Comparison of ENCODE assay signal across 8 mouse cellular contexts in genomic region chr7:6171444-6172005, GRCm38 (mm10). TPM values are rescaled to one million over a fixed set of nuclear protein-coding genes. Genes with fewer than 3 reads are reported as not detected.
DNase-seq lines count a peak whose midpoint lies in the region; ATAC-seq and TF ChIP-seq lines count a peak whose summit lies in the region.

No protein-coding gene starts in this region.

- peak overlapping the region; percentile 97 for H3K4me2 ChIP-seq in heart, embryonic 13.5 days
- peak overlapping the region; percentile 84 for H3K4me2 ChIP-seq in kidney, postnatal 0 days (ENCODE audit: low read length)
- peak overlapping the region; percentile 89 for H3K4me2 ChIP-seq in liver, embryonic 13.5 days
- H3K4me2 ChIP-seq in myocyte (ENCODE audit: low read depth) = peak overlapping the region; percentile 100

- peak overlapping the region; percentile 25; the same call in 1 of the 2 replicates for H3K27ac ChIP-seq in embryonic fibroblast, embryonic 13.5 days (ENCODE audit: insufficient read depth, low read length)
- H3K27ac ChIP-seq in heart, embryonic 13.5 days (replicated peaks) = peak overlapping the region; percentile 80
- peak overlapping the region; percentile 87 for H3K27ac ChIP-seq in kidney, postnatal 0 days
- H3K27ac ChIP-seq in liver, embryonic 13.5 days = peak overlapping the region; percentile 72

- peak overlapping the region; percentile 48 for H3K4me3 ChIP-seq in embryonic fibroblast, embryonic 13.5 days (ENCODE audit: insufficient read depth, low read length)
- peak overlapping the region; percentile 79 for H3K4me3 ChIP-seq in heart, embryonic 13.5 days
- H3K4me3 ChIP-seq in kidney, postnatal 0 days (replicated peaks; ENCODE audit: low read depth, low read length) = peak overlapping the region; percentile 69
- H3K4me3 ChIP-seq in liver, embryonic 13.5 days (replicated peaks) = peak overlapping the region; percentile 73
- peak overlapping the region; percentile 70 for H3K4me3 ChIP-seq in myocyte

- peaks cover 5% of the 10 kb centered on the region for H3K79me2 ChIP-seq in myocyte (ENCODE audit: control insufficient read depth, insufficient read depth)

- TF ChIP-seq POLR2A in embryonic fibroblast, embryonic 13.5 days (IDR thresholded peaks at IDR 0.05; ENCODE audit: low read depth, low read length) = peak; percentile 62
- TF ChIP-seq POLR2A in myocyte (IDR thresholded peaks at IDR 0.05; ENCODE audit: insufficient read length, low read depth) = peak; percentile 37

- no peaks in the 10 kb centered on the region for H3K27me3 ChIP-seq in heart, embryonic 13.5 days (replicated peaks)
- no peaks in the 10 kb centered on the region for H3K27me3 ChIP-seq in kidney, postnatal 0 days (ENCODE audit: insufficient read depth, low read length)
- H3K27me3 ChIP-seq in liver, embryonic 13.5 days = no peaks in the 10 kb centered on the region
- no peaks in the 10 kb centered on the region for H3K27me3 ChIP-seq in myocyte (ENCODE audit: control insufficient read depth, insufficient read depth, insufficient read length)
- no peaks in the 10 kb centered on the region for H3K27me3 ChIP-seq in splenic B cell, adult 2 months (ENCODE audit: control insufficient read depth, insufficient read depth, low read length, poor library complexity, severe bottlenecking)

- under 1% methylated on average over 24 of the region's 24 CpGs for WGBS in heart, embryonic 13.5 days
- WGBS in kidney, postnatal 0 days = under 1% methylated on average over 24 of the region's 24 CpGs
- WGBS in liver, embryonic 13.5 days (ENCODE audit: insufficient replicate concordance) = under 1% methylated on average over 24 of the region's 24 CpGs

- H3ac ChIP-seq in myocyte (ENCODE audit: control insufficient read depth, insufficient read length) = peak overlapping the region; percentile 56

- peak; percentile 86 for DNase-seq in CD4-positive, CD25-positive, alpha-beta regulatory T cell, adult 2 months (ENCODE audit: low read depth, low spot score)
- peak; percentile 86 for DNase-seq in brain, adult 2 months (ENCODE audit: low read depth, low spot score)
- DNase-seq in kidney, postnatal 0 days (ENCODE audit: low spot score) = peak; percentile 80
- DNase-seq in liver, embryonic 13.5 days = peak; percentile 52
- peak; percentile 82 for DNase-seq in splenic B cell, adult 2 months (ENCODE audit: low read depth, low spot score)

- no peaks in the 10 kb centered on the region for H3K9me3 ChIP-seq in heart, embryonic 13.5 days
- H3K9me3 ChIP-seq in kidney, postnatal 0 days (replicated peaks; ENCODE audit: low read length) = no peaks in the 10 kb centered on the region
- no peaks in the 10 kb centered on the region for H3K9me3 ChIP-seq in liver, embryonic 13.5 days (replicated peaks)

- TF ChIP-seq CTCF in embryonic fibroblast, embryonic 13.5 days (IDR thresholded peaks at IDR 0.05; ENCODE audit: borderline replicate concordance, insufficient read depth, low read length) = peak; percentile 22; the same call in 1 of the 2 replicates
- TF ChIP-seq CTCF in kidney, postnatal 0 days (IDR thresholded peaks at IDR 0.05; ENCODE audit: low read depth) = peak; percentile 67

- peaks cover 12% of the 10 kb centered on the region for H3K36me3 ChIP-seq in heart, embryonic 13.5 days
- H3K36me3 ChIP-seq in kidney, postnatal 0 days (ENCODE audit: insufficient read depth, low read length) = 0 out of 2 replicates have a peak, but pooled peaks cover 2% of the 10 kb centered on the region
- peaks cover 7% of the 10 kb centered on the region; the same call in 1 of the 2 replicates for H3K36me3 ChIP-seq in liver, embryonic 13.5 days
- no peaks in the 10 kb centered on the region for H3K36me3 ChIP-seq in myocyte (ENCODE audit: control insufficient read depth, insufficient read depth)
- no peaks in the 10 kb centered on the region for H3K36me3 ChIP-seq in splenic B cell, adult 2 months (ENCODE audit: control insufficient read depth, insufficient read depth, low read length, poor library complexity, severe bottlenecking)

- H3K9ac ChIP-seq in heart, embryonic 13.5 days = peak overlapping the region; percentile 89
- peak overlapping the region; percentile 55 for H3K9ac ChIP-seq in kidney, postnatal 0 days (ENCODE audit: low read depth, low read length)
- peak overlapping the region; percentile 84 for H3K9ac ChIP-seq in liver, embryonic 13.5 days

- ATAC-seq in heart, embryonic 13.5 days (ENCODE audit: extremely low read depth, insufficient number of reproducible peaks, low FRiP score, low TSS enrichment) = no peak; the same call in 1 of the 2 replicates
- peak; percentile 44 for ATAC-seq in kidney, postnatal 0 days (replicated peaks; ENCODE audit: low FRiP score, low read depth)
- peak; percentile 36 for ATAC-seq in liver, embryonic 13.5 days (ENCODE audit: low read depth)

- H3K4me1 ChIP-seq in embryonic fibroblast, embryonic 13.5 days (ENCODE audit: control insufficient read depth, insufficient read depth, low read length) = no peaks in the 10 kb centered on the region
- peaks cover 24% of the 10 kb centered on the region for H3K4me1 ChIP-seq in heart, embryonic 13.5 days
- peaks cover 5% of the 10 kb centered on the region; the same call in 1 of the 2 replicates for H3K4me1 ChIP-seq in kidney, postnatal 0 days (replicated peaks; ENCODE audit: insufficient read depth, low read length)
- H3K4me1 ChIP-seq in liver, embryonic 13.5 days (replicated peaks) = peaks cover 49% of the 10 kb centered on the region

TF ChIP-seq in myocyte, 11 proteins besides CTCF, POLR2A, EP300 and RAD21:
- peak; percentile 34 for TF ChIP-seq POLR2AphosphoS2 (IDR thresholded peaks at IDR 0.05; ENCODE audit: insufficient read length, low read depth)
- no peak for TF ChIP-seq SRF (IDR thresholded peaks at IDR 0.05; ENCODE audit: control insufficient read depth, insufficient read length, low read depth)
- TF ChIP-seq MAX (IDR thresholded peaks at IDR 0.05; ENCODE audit: low read depth) = peak; percentile 67

RNA-seq across cellular contexts. Expression of gene Zfp444, which starts 0.5 kb away (rescaled TPM):
- polyA plus RNA-seq in embryonic fibroblast, embryonic 13.5 days (2011; ENCODE audit: insufficient read length, low read depth, missing spikeins) = 15.2 and 20.9 TPM in 2 replicates
- 26.8 and 34.0 TPM in 2 replicates for polyA plus RNA-seq in heart, embryonic 13.5 days (2015; fragmentation: Nextera tagmentation; extraction: Ambion mirVana)
- polyA plus RNA-seq in kidney, postnatal 0 days (2015; fragmentation: Nextera tagmentation; extraction: Ambion mirVana) = 66.2 and 66.3 TPM in 2 replicates
- 19.6 and 21.0 TPM in 2 replicates for polyA plus RNA-seq in liver, embryonic 13.5 days (2015; fragmentation: Nextera tagmentation; extraction: Ambion mirVana)
- polyA plus RNA-seq in myocyte (2012; fragmentation: generic; extraction: Trizol) = 29.2 TPM

RNA-seq across cellular contexts. Expression of gene Zfp787, which starts 15.7 kb away (rescaled TPM):
- 14.2 and 19.0 TPM in 2 replicates for polyA plus RNA-seq in embryonic fibroblast, embryonic 13.5 days (2011; ENCODE audit: insufficient read length, low read depth, missing spikeins)
- polyA plus RNA-seq in heart, embryonic 13.5 days (2015; fragmentation: Nextera tagmentation; extraction: Ambion mirVana) = 19.1 and 20.0 TPM in 2 replicates
- 60.1 and 72.0 TPM in 2 replicates for polyA plus RNA-seq in kidney, postnatal 0 days (2015; fragmentation: Nextera tagmentation; extraction: Ambion mirVana)
- polyA plus RNA-seq in liver, embryonic 13.5 days (2015; fragmentation: Nextera tagmentation; extraction: Ambion mirVana) = 9.9 and 12.0 TPM in 2 replicates
- 46.6 TPM for polyA plus RNA-seq in myocyte (2012; fragmentation: generic; extraction: Trizol)

RNA-seq across cellular contexts. Expression of gene Galp, which starts 25.4 kb away (rescaled TPM):
- polyA plus RNA-seq in embryonic fibroblast, embryonic 13.5 days (2011; ENCODE audit: insufficient read length, low read depth, missing spikeins) = not detected in 2 replicates
- not detected in 2 replicates for polyA plus RNA-seq in heart, embryonic 13.5 days (2015; fragmentation: Nextera tagmentation; extraction: Ambion mirVana)
- polyA plus RNA-seq in kidney, postnatal 0 days (2015; fragmentation: Nextera tagmentation; extraction: Ambion mirVana) = not detected in 2 replicates
- polyA plus RNA-seq in liver, embryonic 13.5 days (2015; fragmentation: Nextera tagmentation; extraction: Ambion mirVana) = not detected in 2 replicates
- not detected for polyA plus RNA-seq in myocyte (2012; fragmentation: generic; extraction: Trizol)

RNA-seq across cellular contexts. Expression of gene Zscan5b, which starts 50.6 kb away (rescaled TPM):
- not detected in 2 replicates for polyA plus RNA-seq in embryonic fibroblast, embryonic 13.5 days (2011; ENCODE audit: insufficient read length, low read depth, missing spikeins)
- not detected in 2 replicates for polyA plus RNA-seq in heart, embryonic 13.5 days (2015; fragmentation: Nextera tagmentation; extraction: Ambion mirVana)
- not detected in 2 replicates for polyA plus RNA-seq in kidney, postnatal 0 days (2015; fragmentation: Nextera tagmentation; extraction: Ambion mirVana)
- not detected in 2 replicates for polyA plus RNA-seq in liver, embryonic 13.5 days (2015; fragmentation: Nextera tagmentation; extraction: Ambion mirVana)
- not detected for polyA plus RNA-seq in myocyte (2012; fragmentation: generic; extraction: Trizol)

Comparison
In these comparisons a context has a peak if more than half of its experiments do, and no peak if none do; other contexts are left out.
1. H3K27ac ChIP-seq: peak in every context shown above with its lines; median percentile 87 in kidney, postnatal 0 days; 80 in heart, embryonic 13.5 days; 72 in liver, embryonic 13.5 days; 25 in embryonic fibroblast, embryonic 13.5 days.